Mouse (Mus musculus) macrophage (primary cell): Measurements from ENCODE around the gene G3bp2. TPM values are rescaled to one million over a fixed set of nuclear protein-coding genes. Genes with fewer than 3 reads are reported as not detected.

Experiments
- H3K27ac ChIP-seq: fragments of 350-480 bp; formaldehyde crosslinking; 2 replicates; pipeline ENCODE4 v1.9.0; 2021
- H3K36me3 ChIP-seq: fragments of 350-480 bp; formaldehyde crosslinking; 2 replicates; pipeline ENCODE4 v1.9.0; 2021; ENCODE audit errors: inconsistent target
- H3K4me3 ChIP-seq: fragments of 350-480 bp; formaldehyde crosslinking; 2 replicates; pipeline ENCODE4 v1.9.0; 2021; ENCODE audit errors: inconsistent target
- H3K79me2 ChIP-seq: fragments of 350-480 bp; formaldehyde crosslinking; 2 replicates; pipeline ENCODE4 v1.9.0; 2021; ENCODE audit errors: inconsistent target
- WGBS: methylation state at CpG from one replicate; pipeline ENCODE4 v1.1.7; 2026; ENCODE audit warnings: inconsistent platforms; ENCODE audit not compliant: missing documents; 5-methylcytosine and 5-hydroxymethylcytosine counted together
- polyA plus RNA-seq: library from polyadenylated mRNA; stranded (reverse); fragments of 250-400 nt; gene quantifications from 3 replicates; pipeline ENCODE4 v1.2.4, GENCODE M21; 2018; ENCODE audit warnings: inconsistent platforms

The G3bp2 gene
- polyA plus RNA-seq, 1 experiment from 2014 or later = 76.9 TPM

GRCm38 (mm10) chr5:92011756-92012155 is 71.8 kb downstream of the G3bp2 start:
- Histone ChIP-seq H3K27ac (no peak overlapping the region), H3K4me3 (no peak overlapping the region), H3K36me3 (no peaks in the 10 kb centered on the region), H3K79me2 (no peaks in the 10 kb centered on the region)
- WGBS = 92% methylated on average over 7 of the region's 7 CpGs

DNA sequence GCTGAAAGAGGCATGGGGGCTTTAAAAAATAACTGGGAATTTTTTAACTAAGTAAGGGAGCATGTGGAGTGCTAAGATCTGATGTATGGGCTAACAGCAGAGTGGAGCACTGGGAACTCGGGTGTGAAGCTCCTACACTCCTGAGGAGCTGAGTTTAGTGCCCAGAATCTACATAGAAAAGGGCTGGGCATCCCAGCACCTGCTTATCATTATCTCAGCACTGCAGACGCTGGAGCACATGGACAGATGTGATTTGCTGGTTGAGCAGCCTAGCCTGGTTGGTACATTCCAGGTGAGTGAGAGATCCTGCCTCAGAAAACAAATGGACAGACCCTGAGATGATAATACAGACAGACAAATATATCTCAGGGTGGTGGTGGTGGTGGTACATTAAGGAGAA is 73.7 kb downstream of the G3bp2 start:
- no peak overlapping the region for H3K4me3 ChIP-seq
- H3K36me3 ChIP-seq = no peaks in the 10 kb centered on the region
- H3K79me2 ChIP-seq = no peaks in the 10 kb centered on the region
- no peak overlapping the region for H3K27ac ChIP-seq
- 77% methylated on average over 2 of the region's 2 CpGs for WGBS

- WGBS = 64% methylated on average over 2 of the region's 2 CpGs
- no peaks in the 10 kb centered on the region for H3K79me2 ChIP-seq
- no peak overlapping the region for H3K27ac ChIP-seq
Measured at GRCm38 (mm10) chr5:92003011-92003410, 80.5 kb downstream of the G3bp2 start.

More at GRCm38 (mm10) chr5:92003011-92003410, 80.5 kb downstream of the G3bp2 start:
- no peaks in the 10 kb centered on the region for H3K36me3 ChIP-seq
- H3K4me3 ChIP-seq = no peak overlapping the region

Other genes starting within 250 kb of the G3bp2 start
- gene Rchy1, start 120.7 kb downstream of the G3bp2 start, polyA plus RNA-seq = 30.9 to 38.2 TPM (median 33.5 TPM) in 3 replicates
- not detected in 3 replicates for gene Odaph, start 96.2 kb downstream of the G3bp2 start, polyA plus RNA-seq
- 2.2 to 3.1 TPM (median 3.1 TPM) in 3 replicates for gene Cdkl2, start 39.8 kb downstream of the G3bp2 start, polyA plus RNA-seq
- gene Uso1, start 54.2 kb upstream of the G3bp2 start, polyA plus RNA-seq = 47.9 to 67.1 TPM (median 62.5 TPM) in 3 replicates
- not detected in 3 replicates for gene U90926, start 131.7 kb upstream of the G3bp2 start, polyA plus RNA-seq
- gene Ppef2, start 172.6 kb upstream of the G3bp2 start, polyA plus RNA-seq = 0.19 TPM in 1 of 3 replicates, not detected in the others
- 7.7 to 41.0 TPM (median 19.5 TPM) in 3 replicates for gene Naaa, start 194.5 kb upstream of the G3bp2 start, polyA plus RNA-seq
- gene Sdad1, start 226.8 kb upstream of the G3bp2 start, polyA plus RNA-seq = 7.9 to 11.2 TPM (median 8.9 TPM) in 3 replicates
- gene Cxcl9, start 244.4 kb upstream of the G3bp2 start, polyA plus RNA-seq = 0.69 to 2.3 TPM (median 1.8 TPM) in 3 replicates
- gene Art3, start 248.1 kb upstream of the G3bp2 start, polyA plus RNA-seq = not detected in 3 replicates